Mouse (Mus musculus): ENCODE measurements at regions not wholly inside any gene's neighbourhood (a gene's known extent, or its start where the extent isn't known, plus 50 kb on each side); places are given as distances from the start of the nearest gene placed in this dataset.

DNA sequence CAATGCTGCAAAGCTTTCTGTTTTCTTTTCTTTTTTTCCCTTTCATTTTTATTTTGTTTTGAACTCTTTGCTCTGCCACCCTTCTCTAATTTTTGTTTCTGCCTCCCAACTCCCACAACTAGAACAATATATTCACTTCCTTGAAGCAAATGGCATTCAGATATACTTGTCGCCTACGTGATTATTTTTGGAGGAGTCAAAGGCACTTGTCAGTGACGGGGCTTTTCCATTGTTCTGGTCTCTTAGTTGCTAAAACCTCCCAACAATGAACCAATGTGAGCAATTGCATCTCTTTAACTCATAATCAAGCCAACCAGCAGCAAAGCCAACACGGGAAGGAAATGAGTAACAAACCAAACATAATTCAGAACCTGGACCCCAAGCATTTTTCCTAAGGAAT is 449.3 kb upstream of the Prmt6 start:
- DNase-seq (ENCODE audit: low spot score) (no peak), ATAC-seq (replicated peaks; ENCODE audit: low FRiP score, low read depth) (no peak)
- Histone ChIP-seq H3K27ac (no peak overlapping the region), H3K4me1 (replicated peaks; ENCODE audit: insufficient read depth, low read length) (no peaks in the 10 kb centered on the region), H3K4me3 (replicated peaks; ENCODE audit: low read depth, low read length) (no peak overlapping the region), H3K9ac (ENCODE audit: low read depth, low read length) (no peak overlapping the region), H3K4me2 (ENCODE audit: low read length) (no peak overlapping the region), H3K9me3 (replicated peaks; ENCODE audit: low read length) (no peaks in the 10 kb centered on the region), H3K27me3 (ENCODE audit: insufficient read depth, low read length) (no peaks in the 10 kb centered on the region), H3K36me3 (ENCODE audit: insufficient read depth, low read length) (no peaks in the 10 kb centered on the region)
- 69% methylated on average over 4 of the region's 4 CpGs for WGBS
- TF ChIP-seq CTCF (IDR thresholded peaks at IDR 0.05; ENCODE audit: low read depth): no peak

- Histone ChIP-seq H3K4me1 (replicated peaks; ENCODE audit: insufficient read depth, low read length) (no peaks in the 10 kb centered on the region), H3K9me3 (replicated peaks; ENCODE audit: low read length) (no peaks in the 10 kb centered on the region), H3K4me3 (replicated peaks; ENCODE audit: low read depth, low read length) (no peak overlapping the region), H3K9ac (ENCODE audit: low read depth, low read length) (no peak overlapping the region), H3K36me3 (ENCODE audit: insufficient read depth, low read length) (no peaks in the 10 kb centered on the region), H3K27me3 (ENCODE audit: insufficient read depth, low read length) (no peaks in the 10 kb centered on the region), H3K27ac (no peak overlapping the region), H3K4me2 (ENCODE audit: low read length) (no peak overlapping the region)
- no peak for ATAC-seq (replicated peaks; ENCODE audit: low FRiP score, low read depth)
- WGBS: 51% methylated on average over 7 of the region's 7 CpGs
- no peak for DNase-seq (ENCODE audit: low spot score)
- TF ChIP-seq CTCF (IDR thresholded peaks at IDR 0.05; ENCODE audit: low read depth): no peak
These were observed 416.8 kb upstream of the Prmt6 start for GRCm38 (mm10) chr3:110667525-110668005.

DNA sequence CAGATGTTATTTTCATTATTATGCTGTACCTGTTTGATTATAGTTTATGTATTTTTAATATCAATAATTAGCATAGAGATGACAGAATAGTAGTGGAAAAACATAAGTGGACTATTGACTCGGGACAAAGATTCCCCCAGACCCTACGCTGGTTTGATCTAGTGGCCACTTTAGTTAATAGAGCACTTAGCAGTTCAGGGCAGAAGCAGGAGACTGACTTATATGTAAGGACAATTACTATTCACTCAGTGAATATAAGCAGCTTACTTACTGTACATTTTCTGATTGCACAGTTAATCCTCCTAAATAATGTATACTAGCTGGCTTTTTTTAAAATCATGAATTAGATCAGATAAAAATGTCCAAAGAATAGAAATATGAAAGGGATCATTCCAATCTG is 416.2 kb upstream of the Prmt6 start:
- no peak overlapping the region for H3K27ac ChIP-seq
- 66% methylated on average over 2 of the region's 2 CpGs for WGBS
- H3K9me3 ChIP-seq (replicated peaks; ENCODE audit: low read length): no peaks in the 10 kb centered on the region
- DNase-seq (ENCODE audit: low spot score): no peak
- no peaks in the 10 kb centered on the region for H3K27me3 ChIP-seq (ENCODE audit: insufficient read depth, low read length)
- no peaks in the 10 kb centered on the region for H3K4me1 ChIP-seq (replicated peaks; ENCODE audit: insufficient read depth, low read length)
- ATAC-seq (replicated peaks; ENCODE audit: low FRiP score, low read depth): no peak
- H3K36me3 ChIP-seq (ENCODE audit: insufficient read depth, low read length): no peaks in the 10 kb centered on the region
- no peak overlapping the region for H3K4me3 ChIP-seq (replicated peaks; ENCODE audit: low read depth, low read length)
- H3K9ac ChIP-seq (ENCODE audit: low read depth, low read length): no peak overlapping the region
- H3K4me2 ChIP-seq (ENCODE audit: low read length): no peak overlapping the region
- TF ChIP-seq CTCF (IDR thresholded peaks at IDR 0.05; ENCODE audit: low read depth): no peak

DNA sequence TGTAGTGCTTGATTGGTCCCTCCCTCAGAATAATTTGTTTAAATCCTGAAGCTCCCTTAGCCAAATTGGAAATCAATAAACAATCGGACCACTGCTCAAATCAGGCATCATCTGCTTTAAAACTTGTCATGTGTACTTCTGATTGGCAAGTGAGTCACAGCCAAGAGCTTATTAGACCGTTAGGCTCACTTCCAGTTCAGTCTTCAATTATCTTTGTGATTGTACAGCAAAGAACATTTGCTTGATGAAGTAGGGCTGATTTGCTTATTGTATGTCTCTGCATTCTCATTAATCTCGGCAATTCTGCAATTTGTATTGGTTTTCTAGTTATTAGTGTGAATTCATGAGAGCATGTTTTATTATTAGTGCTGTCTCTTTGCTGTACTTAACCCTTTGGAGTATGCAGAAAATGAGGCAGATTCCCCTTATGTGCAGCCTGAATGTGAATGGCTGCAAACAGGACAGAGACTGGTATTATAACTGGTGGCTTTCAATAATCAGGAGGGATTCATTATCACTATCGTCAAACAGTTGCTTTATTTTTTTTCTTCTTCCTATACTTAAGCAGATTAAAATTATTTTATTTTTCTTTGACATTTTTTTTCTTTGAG is 406.8 kb upstream of the Prmt6 start:
- H3K36me3 ChIP-seq (ENCODE audit: insufficient read depth, low read length): no peaks in the 10 kb centered on the region
- DNase-seq (ENCODE audit: low spot score) (no peak), ATAC-seq (replicated peaks; ENCODE audit: low FRiP score, low read depth) (no peak)
- no peak overlapping the region for H3K27ac ChIP-seq
- H3K4me3 ChIP-seq (replicated peaks; ENCODE audit: low read depth, low read length): no peak overlapping the region
- WGBS: 80% methylated on average over 4 of the region's 4 CpGs
- no peaks in the 10 kb centered on the region for H3K9me3 ChIP-seq (replicated peaks; ENCODE audit: low read length)
- no peaks in the 10 kb centered on the region for H3K4me1 ChIP-seq (replicated peaks; ENCODE audit: insufficient read depth, low read length)
- no peak overlapping the region for H3K4me2 ChIP-seq (ENCODE audit: low read length)
- no peak overlapping the region for H3K9ac ChIP-seq (ENCODE audit: low read depth, low read length)
- no peaks in the 10 kb centered on the region for H3K27me3 ChIP-seq (ENCODE audit: insufficient read depth, low read length)
- no peak for TF ChIP-seq CTCF (IDR thresholded peaks at IDR 0.05; ENCODE audit: low read depth)

GRCm38 (mm10) chr3:110626326-110626725 is 375.5 kb upstream of the Prmt6 start:
- ATAC-seq (replicated peaks; ENCODE audit: low FRiP score, low read depth): no peak
- DNase-seq (ENCODE audit: low spot score): peak; percentile 75

GRCm38 (mm10) chr3:110599175-110599853 is 348.5 kb upstream of the Prmt6 start:
- Histone ChIP-seq H3K9me3 (replicated peaks; ENCODE audit: low read length) (no peaks in the 10 kb centered on the region), H3K27ac (no peak overlapping the region), H3K9ac (ENCODE audit: low read depth, low read length) (no peak overlapping the region), H3K4me2 (ENCODE audit: low read length) (no peak overlapping the region), H3K4me1 (replicated peaks; ENCODE audit: insufficient read depth, low read length) (no peaks in the 10 kb centered on the region), H3K4me3 (replicated peaks; ENCODE audit: low read depth, low read length) (no peak overlapping the region), H3K27me3 (ENCODE audit: insufficient read depth, low read length) (no peaks in the 10 kb centered on the region), H3K36me3 (ENCODE audit: insufficient read depth, low read length) (no peaks in the 10 kb centered on the region)
- peak; percentile 4 for DNase-seq (ENCODE audit: low spot score)
- ATAC-seq (replicated peaks; ENCODE audit: low FRiP score, low read depth): peak; percentile 80
- TF ChIP-seq CTCF (IDR thresholded peaks at IDR 0.05; ENCODE audit: low read depth): no peak
- WGBS: 61% methylated on average over 4 of the region's 4 CpGs

More at GRCm38 (mm10) chr3:110626326-110626725, 375.5 kb upstream of the Prmt6 start:
- Histone ChIP-seq H3K9ac (ENCODE audit: low read depth, low read length) (no peak overlapping the region), H3K36me3 (ENCODE audit: insufficient read depth, low read length) (no peaks in the 10 kb centered on the region), H3K27ac (no peak overlapping the region), H3K9me3 (replicated peaks; ENCODE audit: low read length) (no peaks in the 10 kb centered on the region), H3K4me3 (replicated peaks; ENCODE audit: low read depth, low read length) (no peak overlapping the region), H3K4me2 (ENCODE audit: low read length) (no peak overlapping the region), H3K27me3 (ENCODE audit: insufficient read depth, low read length) (no peaks in the 10 kb centered on the region), H3K4me1 (replicated peaks; ENCODE audit: insufficient read depth, low read length) (no peaks in the 10 kb centered on the region)
- WGBS: 38% methylated on average over 3 of the region's 3 CpGs
- no peak for TF ChIP-seq CTCF (IDR thresholded peaks at IDR 0.05; ENCODE audit: low read depth)

Data from kidney, postnatal 0 days (tissue).